Mouse (Mus musculus) Patski (cell line): Measurements from ENCODE around the gene Gclc. TPM values are rescaled to one million over a fixed set of nuclear protein-coding genes. Genes with fewer than 3 reads are reported as not detected.
A peak's percentile ranks its signal among the peaks of the same experiment; 100 is the strongest.

Experiments
- ATAC-seq: fragments of 100-300 bp; one replicate; pipeline ENCODE4 v1.8.0; 2021
- CTCF ChIA-PET: fragments of 350-600 bp; sonication (Branson Sonifier 250); formaldehyde crosslinking; loops from one replicate; lab custom pipeline; 2022; ENCODE audit warnings: inconsistent platforms; lab: Charles Lee
- POLR2A ChIA-PET: fragments of 350-600 bp; sonication (Branson Sonifier 250); formaldehyde crosslinking; loops from one replicate; lab custom pipeline; 2022; ENCODE audit warnings: antibody characterized with exemption, inconsistent platforms; lab: Charles Lee
- DNase-seq: peaks from one replicate; pipeline ENCODE4 v3.0.0-alpha.2; 2011; ENCODE audit warnings: low read depth, low spot score
- H3K27me3 ChIP-seq: fragments of 371-371 bp; one replicate; pipeline ENCODE4 v1.5.1; 2021
- CTCF ChIP-seq: fragments of 100-300 bp; IDR thresholded peaks from one replicate; pipeline ENCODE4 v1.5.1; 2021
- in situ Hi-C: fragments of 300-500 bp; cut with MboI; formaldehyde crosslinking; loops from 3 replicates; pipeline ENCODE4 v1.11.1; 2018; ENCODE audit warnings: low pct_unique_long_range_greater_than_20kb, mixed read lengths
- polyA plus RNA-seq: library from polyadenylated mRNA; unstranded; gene quantifications from one replicate; pipeline ENCODE4 v1.2.3, GENCODE M21; 2021

Gclc gene
- polyA plus RNA-seq, 1 experiment from 2014 or later: 183 TPM

DNA sequence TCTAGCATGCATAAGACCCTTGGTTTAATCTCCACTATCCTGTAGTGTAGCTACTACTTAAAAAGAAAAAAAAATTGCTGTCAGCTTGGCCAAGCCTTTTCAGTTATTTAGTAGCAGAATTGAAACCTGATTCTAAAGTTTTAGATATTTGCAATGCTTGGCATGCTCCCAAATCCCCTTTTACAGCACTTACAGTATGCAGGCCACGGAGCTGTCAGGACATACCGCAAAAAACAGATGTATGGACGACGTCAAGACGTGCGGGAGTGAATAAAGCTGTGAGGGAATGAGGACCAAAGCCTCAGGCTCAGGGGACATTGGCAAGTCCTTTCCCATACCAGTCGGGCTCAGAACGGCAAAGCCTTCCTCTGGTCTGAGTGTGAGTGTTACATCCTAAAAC lies 4.1 kb downstream of the Gclc start:
- TF ChIP-seq CTCF: no peak
- ChIA-PET CTCF (interaction anchor here (0.7 to 3.2 kb wide), 13 partner anchors 9 to 143 kb away, joined by 3 to 38 read pairs (median 5); no protein-coding TSS in a partner anchor), POLR2A (interaction anchor here (0.9 to 1.4 kb wide), 3 partner anchors 12 to 72 kb away, joined by 3 to 4 read pairs (median 3); no protein-coding TSS in a partner anchor)
- DNase-seq (no peak), ATAC-seq (no peak)
- in situ Hi-C loops: loop anchor here (10.0 kb wide), 1 partner anchor 94 kb away; no protein-coding TSS in a partner anchor
- no peaks in the 10 kb centered on the region for H3K27me3 ChIP-seq

DNA sequence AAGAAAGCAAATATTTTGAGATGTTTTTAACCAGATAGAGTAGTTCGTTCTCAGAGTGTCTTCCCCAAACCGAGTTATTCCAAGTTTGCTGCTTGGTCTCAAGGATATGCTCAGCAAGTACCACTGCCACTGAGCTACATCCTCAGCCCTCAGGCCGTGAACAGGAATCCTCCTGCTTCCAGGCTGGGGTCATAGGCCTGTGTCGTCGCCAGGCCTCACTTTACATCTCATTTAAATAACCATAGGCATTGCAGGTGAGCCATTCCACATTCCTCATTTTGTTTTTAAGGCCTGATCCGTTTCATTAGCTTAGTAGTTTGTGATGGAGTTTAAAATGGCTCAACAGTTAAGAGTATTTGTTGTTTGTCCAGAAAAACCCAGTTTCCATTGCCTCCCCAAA lies 4.8 kb downstream of the Gclc start:
- ChIA-PET POLR2A (interaction anchor here (1.0 to 1.4 kb wide), 4 partner anchors 8 to 73 kb away, joined by 3 to 4 read pairs (median 3); no protein-coding TSS in a partner anchor), CTCF (interaction anchor here (0.7 to 3.2 kb wide), 14 partner anchors 8 to 143 kb away, joined by 3 to 38 read pairs (median 5); no protein-coding TSS in a partner anchor)
- ATAC-seq: no peak
- DNase-seq: no peak
- no peak for TF ChIP-seq CTCF
- in situ Hi-C loops: loop anchor here (10.0 kb wide), 1 partner anchor 94 kb away; no protein-coding TSS in a partner anchor
- H3K27me3 ChIP-seq: no peaks in the 10 kb centered on the region

DNA sequence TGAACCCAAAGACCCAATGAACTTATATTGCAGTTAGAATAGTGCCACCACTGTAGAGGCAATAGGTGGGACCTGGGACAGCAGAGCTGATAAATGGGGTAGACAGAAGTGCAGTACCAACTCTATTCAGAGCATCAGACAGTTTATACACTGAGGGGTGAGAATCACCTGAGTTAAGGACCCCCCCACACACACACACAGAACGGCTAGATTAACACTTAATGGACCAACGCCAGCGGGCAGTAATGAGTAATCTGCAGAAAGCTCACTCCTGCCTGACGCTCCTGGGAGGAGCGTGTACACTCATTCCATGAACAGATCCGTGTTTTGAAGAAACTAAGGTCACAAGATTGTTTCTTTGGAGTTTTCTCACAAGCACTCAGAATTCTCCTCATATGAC lies 5.4 kb downstream of the Gclc start:
- no peak for DNase-seq
- in situ Hi-C loops: loop anchor here (10.0 kb wide), 1 partner anchor 95 kb away; no protein-coding TSS in a partner anchor
- ChIA-PET CTCF (interaction anchor here (1.0 to 3.2 kb wide), 8 partner anchors 10 to 144 kb away, joined by 3 to 38 read pairs (median 6); no protein-coding TSS in a partner anchor), POLR2A (interaction anchor here (1.0 to 1.4 kb wide), 4 partner anchors 9 to 74 kb away, joined by 3 to 4 read pairs (median 3); no protein-coding TSS in a partner anchor)
- ATAC-seq: no peak
- peak; percentile 31 for TF ChIP-seq CTCF
- H3K27me3 ChIP-seq: no peaks in the 10 kb centered on the region

DNA sequence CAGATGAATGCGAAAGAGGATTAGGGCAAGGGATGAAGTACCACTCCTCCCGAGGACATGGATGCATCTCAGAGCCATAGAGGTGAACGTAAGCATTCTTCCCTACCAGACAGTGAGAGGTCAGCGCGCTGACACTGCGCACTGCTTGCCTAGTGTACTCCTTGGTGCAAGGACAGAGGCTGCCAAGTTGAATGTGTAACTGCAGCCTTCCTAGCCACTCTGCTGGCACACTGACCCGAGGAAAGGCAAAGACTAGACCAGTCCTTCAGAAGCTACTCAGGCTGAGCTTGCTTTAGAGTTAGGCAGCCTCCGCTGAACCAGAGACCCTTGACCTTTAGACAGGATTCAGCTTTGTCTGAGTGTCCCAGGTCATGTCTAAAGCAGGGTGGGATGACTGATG lies 11.9 kb downstream of the Gclc start:
- POLR2A ChIA-PET: interaction anchor here (0.6 kb wide), 1 partner anchor 40 kb away, joined by 8 read pairs; no protein-coding TSS in a partner anchor
- ATAC-seq (no peak), DNase-seq (no peak)
- H3K27me3 ChIP-seq: no peaks in the 10 kb centered on the region
- TF ChIP-seq CTCF: no peak
- CTCF ChIA-PET: interaction anchor here (1.2 to 2.1 kb wide), 4 partner anchors 8 to 110 kb away, joined by 3 to 10 read pairs (median 6); no protein-coding TSS in a partner anchor
- in situ Hi-C loops: no loop called here

DNA sequence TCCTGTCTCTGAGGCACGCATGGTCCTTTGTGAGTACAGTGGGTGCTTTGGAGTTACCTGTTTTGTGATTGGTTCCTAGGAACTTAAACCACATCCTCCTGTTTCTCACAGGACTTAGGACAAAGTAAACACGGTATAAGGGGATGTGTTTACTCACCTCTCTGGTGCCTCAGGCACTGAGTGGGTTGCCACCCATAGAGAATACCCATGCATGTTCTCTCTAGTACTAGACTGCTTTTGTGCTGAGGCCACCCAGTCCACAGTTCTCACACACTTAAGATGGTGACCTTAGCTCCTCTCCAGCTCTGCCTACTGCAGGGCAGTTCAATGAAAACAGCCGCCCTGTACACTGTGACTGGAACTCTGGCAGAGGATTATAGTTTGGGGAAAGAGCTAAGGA lies 12.4 kb downstream of the Gclc start:
- DNase-seq (no peak), ATAC-seq (no peak)
- in situ Hi-C loops: no loop called here
- CTCF ChIA-PET: interaction anchor here (0.8 to 2.1 kb wide), 5 partner anchors 8 to 170 kb away, joined by 3 to 10 read pairs (median 3); no protein-coding TSS in a partner anchor
- no peaks in the 10 kb centered on the region for H3K27me3 ChIP-seq
- POLR2A ChIA-PET: no interaction called here
- TF ChIP-seq CTCF: no peak

DNA sequence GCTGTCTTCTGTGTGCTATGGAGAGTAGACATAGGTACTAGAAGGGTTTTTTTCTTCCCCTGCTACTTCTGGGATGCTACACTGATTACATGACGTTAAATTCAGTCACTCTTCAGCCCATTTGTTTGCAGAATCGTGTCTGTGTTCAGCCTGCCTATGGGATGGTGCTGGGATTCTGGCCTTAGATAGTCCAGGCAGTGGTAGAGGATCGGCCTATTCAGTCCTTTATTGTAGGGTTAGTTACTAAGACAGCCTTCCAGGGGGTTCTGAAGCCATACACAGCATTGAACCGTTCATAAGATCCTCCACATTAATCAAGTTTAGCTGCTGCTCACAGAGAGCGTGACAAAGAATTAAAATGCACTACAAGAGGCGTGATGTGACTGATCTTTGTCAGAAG lies 16.6 kb downstream of the Gclc start:
- DNase-seq (no peak), ATAC-seq (no peak)
- ChIA-PET POLR2A (no interaction called here), CTCF (no interaction called here)
- in situ Hi-C loops: no loop called here
- no peaks in the 10 kb centered on the region for H3K27me3 ChIP-seq
- no peak for TF ChIP-seq CTCF

DNA sequence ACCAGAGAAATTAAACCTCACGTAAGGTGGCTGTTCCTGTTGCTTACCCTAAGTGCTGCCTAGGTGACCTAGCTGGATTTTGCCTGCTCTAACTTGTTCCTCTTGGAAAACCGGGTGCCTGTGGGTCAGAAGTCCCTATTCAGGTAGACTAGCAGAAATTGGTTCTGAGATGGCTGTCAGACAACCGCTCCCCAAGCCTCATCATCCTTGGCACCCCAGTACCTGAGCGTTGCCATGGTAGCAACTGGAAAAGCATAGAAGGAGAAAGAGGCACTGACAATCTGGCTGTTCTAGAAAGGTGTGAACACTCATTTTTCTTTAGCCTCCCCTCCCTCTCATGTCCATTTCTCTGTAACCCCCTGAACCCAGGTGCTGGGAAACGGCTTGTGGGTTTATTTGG lies 17.0 kb downstream of the Gclc start:
- no peak for TF ChIP-seq CTCF
- CTCF ChIA-PET: no interaction called here

DNA sequence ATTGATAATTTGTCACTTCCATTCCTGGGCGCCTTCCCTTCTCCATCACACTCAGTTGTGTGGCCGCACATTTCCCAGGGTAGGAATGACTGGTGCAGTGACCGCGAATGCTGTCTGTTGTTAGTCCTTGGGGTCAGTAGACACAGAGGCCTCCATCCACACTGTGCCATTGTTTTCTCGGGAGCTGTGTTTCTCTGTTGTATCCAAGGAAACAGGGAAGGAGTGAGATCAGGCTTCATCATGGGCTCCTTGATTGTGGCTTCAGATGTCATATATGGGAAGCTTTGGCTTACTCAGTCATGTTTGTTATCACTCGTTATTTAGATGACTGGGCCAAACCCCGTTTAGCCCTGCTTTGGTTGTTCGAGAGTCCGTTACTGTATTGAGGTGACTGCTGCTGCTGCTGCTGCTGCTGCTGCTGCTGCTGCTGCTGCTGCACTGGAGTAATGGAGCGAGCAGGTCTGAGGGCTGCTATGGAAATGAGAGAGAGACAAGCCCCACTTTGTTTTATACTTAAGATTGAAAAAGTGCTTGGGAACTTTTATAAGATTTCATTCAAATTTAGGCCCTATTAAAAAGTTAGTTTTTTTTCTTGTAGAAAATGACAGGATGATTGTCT lies 17.5 kb downstream of the Gclc start:
- ChIA-PET CTCF (interaction anchor here (0.8 to 1.3 kb wide), 3 partner anchors 9 to 17 kb away, joined by 3 to 4 read pairs (median 3); no protein-coding TSS in a partner anchor), POLR2A (interaction anchor here (0.6 kb wide), 1 partner anchor 216 kb away, joined by 3 read pairs; no protein-coding TSS in a partner anchor)
- H3K27me3 ChIP-seq: no peaks in the 10 kb centered on the region
- DNase-seq (no peak), ATAC-seq (no peak)
- in situ Hi-C loops: no loop called here
- no peak for TF ChIP-seq CTCF

More for the DNA sequence above, 17.0 kb downstream of the Gclc start:
- ATAC-seq: no peak
- H3K27me3 ChIP-seq: no peaks in the 10 kb centered on the region
- no peak for DNase-seq
- POLR2A ChIA-PET: no interaction called here
- in situ Hi-C loops: no loop called here

DNA sequence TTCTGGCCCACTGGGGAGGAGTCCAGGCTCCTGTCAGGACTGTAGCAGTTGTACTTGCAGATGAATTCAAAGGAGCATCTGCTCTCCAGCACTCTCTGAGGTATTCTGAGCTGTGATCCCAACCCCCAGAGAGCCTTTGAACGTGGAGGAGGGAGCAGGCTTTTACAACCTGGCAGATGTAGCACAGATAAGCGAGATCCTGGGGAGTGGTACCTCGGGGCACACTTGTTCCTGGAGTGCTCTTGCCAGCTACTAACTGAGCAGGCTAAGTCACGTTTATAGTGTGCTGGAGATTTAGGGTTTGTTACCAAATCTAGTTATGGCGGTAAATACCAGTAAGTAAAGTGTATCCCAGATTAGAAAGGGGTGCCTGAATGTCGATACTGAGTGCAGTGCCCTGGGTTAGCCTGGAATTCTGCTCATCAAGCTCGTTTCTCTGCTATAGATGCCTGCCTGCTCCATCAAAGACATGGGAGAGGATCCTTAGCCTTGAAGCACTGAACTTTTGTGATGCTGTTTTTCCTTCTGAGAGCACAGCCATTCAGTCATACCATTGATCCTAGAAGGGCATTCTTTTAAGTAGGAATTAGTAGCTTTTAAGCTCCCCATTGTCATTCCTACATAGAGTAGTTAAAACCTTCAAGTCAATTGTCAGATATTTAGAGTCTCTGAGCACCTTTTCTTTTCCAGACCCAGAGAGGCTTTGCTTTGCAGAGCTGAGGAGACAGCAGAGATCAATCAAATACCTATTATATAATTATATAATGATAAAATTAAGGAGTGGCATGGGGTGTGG lies 22.6 kb downstream of the Gclc start:
- no peak for ATAC-seq
- POLR2A ChIA-PET: no interaction called here
- in situ Hi-C loops: loop anchor here (5.0 to 25.0 kb wide), 2 partner anchors 175 to 365 kb away; no protein-coding TSS in a partner anchor
- no peaks in the 10 kb centered on the region for H3K27me3 ChIP-seq
- DNase-seq: no peak
- CTCF ChIA-PET: interaction anchor here (6.4 kb wide), 1 partner anchor 18 kb away, joined by 38 read pairs; no protein-coding TSS in a partner anchor
- TF ChIP-seq CTCF: no peak

DNA sequence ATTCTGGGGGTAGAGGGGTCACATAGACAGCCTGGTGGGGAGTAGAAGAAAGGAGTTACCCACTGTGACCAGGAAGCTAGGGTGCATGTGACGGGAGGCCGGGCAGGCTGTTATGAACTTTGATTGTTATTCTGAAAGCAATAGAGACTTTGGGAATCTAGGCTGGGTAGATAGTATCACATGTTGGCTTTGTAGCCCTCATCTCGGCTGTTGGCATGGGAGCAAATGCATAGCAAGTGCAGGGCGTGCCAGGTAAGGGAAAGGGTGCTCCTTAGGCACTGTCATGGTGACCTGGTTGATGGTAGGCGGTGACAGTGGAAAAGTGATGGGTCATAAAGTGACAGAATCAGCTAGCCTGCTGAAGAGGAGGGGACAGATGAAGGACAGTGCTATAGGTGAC lies 23.3 kb downstream of the Gclc start:
- in situ Hi-C loops: loop anchor here (5.0 to 25.0 kb wide), 2 partner anchors 175 to 365 kb away; no protein-coding TSS in a partner anchor
- ChIA-PET POLR2A (no interaction called here), CTCF (interaction anchor here (6.4 kb wide), 1 partner anchor 19 kb away, joined by 38 read pairs; no protein-coding TSS in a partner anchor)
- no peaks in the 10 kb centered on the region for H3K27me3 ChIP-seq
- TF ChIP-seq CTCF: no peak
- DNase-seq: no peak
- ATAC-seq: no peak
